Mouse (Mus musculus) hindbrain, embryonic 10.5 days (tissue): ENCODE results near the gene Olfr1392. TPM values are rescaled to one million over a fixed set of nuclear protein-coding genes. Genes with fewer than 3 reads are reported as not detected.
A peak's percentile ranks its signal among the peaks of the same experiment; 100 is the strongest.

Experiments used
- DNase-seq: peaks from one replicate; pipeline ENCODE4 v3.0.0-alpha.2; 2017; ENCODE audit warnings: low spot score
- H3K27ac ChIP-seq: fragments of 300-500 bp; sonication (generic); 2 replicates; pipeline ENCODE4 v1.5.1; 2016; ENCODE audit warnings: mild to moderate bottlenecking, moderate library complexity
- H3K27me3 ChIP-seq: fragments of 300-500 bp; sonication (generic); 2 replicates; pipeline ENCODE4 v1.6.1; 2016; ENCODE audit warnings: mild to moderate bottlenecking; ENCODE audit not compliant: poor library complexity, insufficient read depth, severe bottlenecking
- H3K36me3 ChIP-seq: fragments of 300-500 bp; sonication (generic); 2 replicates; pipeline ENCODE4 v1.6.1; 2016; ENCODE audit warnings: mild to moderate bottlenecking, moderate library complexity
- H3K4me1 ChIP-seq: fragments of 300-500 bp; sonication (generic); replicated peaks from 2 replicates; pipeline ENCODE4 v1.6.1; 2016; ENCODE audit warnings: mild to moderate bottlenecking
- H3K4me3 ChIP-seq: fragments of 300-500 bp; sonication (generic); 2 replicates; pipeline ENCODE4 v1.5.1; 2016; ENCODE audit warnings: mild to moderate bottlenecking, moderate library complexity
- H3K9me3 ChIP-seq: fragments of 300-500 bp; sonication (generic); 2 replicates; pipeline ENCODE4 v1.6.1; 2016; ENCODE audit warnings: mild to moderate bottlenecking, moderate library complexity
- WGBS: fragments of 180-500 bp; shearing (Covaris S2); methylation state at CpG from one replicate; pipeline ENCODE4 v1.1.7; 2016; 5-methylcytosine and 5-hydroxymethylcytosine counted together
- polyA plus RNA-seq: library from polyadenylated mRNA; unstranded; fragments of >200 nt; fragmentation: Nextera tagmentation; extraction: Ambion mirVana; gene quantifications from 2 replicates; pipeline ENCODE4 v1.2.1, GENCODE M21; 2016

Gene Olfr1392
- polyA plus RNA-seq, 1 experiment from 2014 or later = 0.10 TPM

DNA sequence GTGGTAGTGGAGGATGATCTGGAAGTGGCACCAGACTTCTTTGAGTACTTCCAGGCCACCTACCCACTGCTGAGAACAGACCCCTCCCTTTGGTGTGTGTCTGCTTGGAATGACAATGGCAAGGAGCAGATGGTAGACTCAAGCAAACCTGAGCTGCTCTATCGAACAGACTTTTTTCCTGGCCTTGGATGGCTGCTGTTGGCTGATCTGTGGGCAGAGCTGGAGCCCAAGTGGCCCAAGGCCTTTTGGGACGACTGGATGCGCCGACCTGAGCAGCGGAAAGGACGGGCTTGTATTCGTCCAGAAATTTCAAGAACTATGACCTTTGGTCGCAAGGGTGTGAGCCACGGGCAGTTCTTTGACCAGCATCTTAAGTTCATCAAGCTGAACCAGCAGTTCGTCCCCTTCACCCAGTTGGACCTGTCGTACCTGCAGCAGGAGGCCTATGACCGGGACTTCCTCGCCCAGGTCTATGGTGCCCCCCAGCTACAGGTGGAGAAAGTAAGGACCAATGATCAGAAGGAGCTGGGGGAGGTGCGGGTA lies 23.7 kb upstream of the Olfr1392 start:
- H3K4me3 ChIP-seq = no peak overlapping the region
- H3K27ac ChIP-seq = no peak overlapping the region
- no peaks in the 10 kb centered on the region for H3K9me3 ChIP-seq
- no peak for DNase-seq
- H3K27me3 ChIP-seq = no peaks in the 10 kb centered on the region
- H3K36me3 ChIP-seq = peaks cover 55% of the 10 kb centered on the region
- H3K4me1 ChIP-seq = no peaks in the 10 kb centered on the region
- WGBS = 94% methylated on average over 14 of the region's 14 CpGs

DNA sequence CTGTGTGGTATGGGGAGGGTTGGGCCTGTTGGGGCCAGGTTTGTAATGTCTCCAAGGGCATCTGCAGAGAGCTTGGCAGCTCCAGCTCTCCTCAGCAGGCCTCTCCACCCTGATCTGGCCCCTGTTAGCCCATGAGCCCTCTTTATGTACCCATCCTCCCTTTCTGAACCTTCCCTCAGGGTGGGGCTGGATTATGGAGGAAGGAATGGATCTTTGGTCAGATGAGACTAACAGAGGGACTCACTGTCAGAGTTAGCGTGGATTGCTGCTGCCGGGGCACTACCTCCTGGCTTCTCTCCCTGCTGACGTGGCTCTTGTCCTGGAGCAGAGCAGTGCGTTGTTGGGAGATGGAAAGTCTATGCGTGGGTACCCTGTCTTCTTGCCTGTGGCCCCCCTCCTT lies 22.8 kb upstream of the Olfr1392 start:
- H3K4me3 ChIP-seq = no peak overlapping the region
- no peak overlapping the region for H3K27ac ChIP-seq
- H3K9me3 ChIP-seq = no peaks in the 10 kb centered on the region
- no peak for DNase-seq
- H3K36me3 ChIP-seq = peaks cover 47% of the 10 kb centered on the region
- H3K4me1 ChIP-seq = no peaks in the 10 kb centered on the region
- H3K27me3 ChIP-seq = no peaks in the 10 kb centered on the region
- WGBS = 88% methylated on average over 5 of the region's 5 CpGs

DNA sequence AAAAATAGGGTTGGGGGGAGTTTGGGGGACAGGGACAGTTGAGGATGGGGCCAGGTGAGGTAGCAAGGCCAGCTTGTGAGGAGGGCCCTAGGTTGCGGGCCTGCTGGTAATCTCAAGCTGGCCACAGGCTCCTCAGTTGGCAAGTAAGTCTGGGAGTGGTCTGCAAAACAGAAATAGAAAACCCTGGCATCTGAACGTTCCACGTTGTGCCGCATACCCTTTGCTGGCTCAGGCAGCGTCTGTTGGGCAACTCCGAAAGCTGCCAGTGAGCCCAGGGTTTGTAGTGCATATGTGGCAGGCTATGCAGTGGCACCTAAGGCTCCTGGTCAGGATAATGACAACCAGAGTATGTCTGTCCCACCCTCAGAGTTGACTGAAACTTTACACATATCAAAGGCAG lies 21.9 kb upstream of the Olfr1392 start:
- Histone ChIP-seq H3K36me3 (peaks cover 44% of the 10 kb centered on the region), H3K4me1 (no peaks in the 10 kb centered on the region), H3K27me3 (no peaks in the 10 kb centered on the region), H3K27ac (no peak overlapping the region), H3K9me3 (no peaks in the 10 kb centered on the region), H3K4me3 (no peak overlapping the region)
- no peak for DNase-seq
- WGBS = 91% methylated on average over 6 of the region's 6 CpGs

DNA sequence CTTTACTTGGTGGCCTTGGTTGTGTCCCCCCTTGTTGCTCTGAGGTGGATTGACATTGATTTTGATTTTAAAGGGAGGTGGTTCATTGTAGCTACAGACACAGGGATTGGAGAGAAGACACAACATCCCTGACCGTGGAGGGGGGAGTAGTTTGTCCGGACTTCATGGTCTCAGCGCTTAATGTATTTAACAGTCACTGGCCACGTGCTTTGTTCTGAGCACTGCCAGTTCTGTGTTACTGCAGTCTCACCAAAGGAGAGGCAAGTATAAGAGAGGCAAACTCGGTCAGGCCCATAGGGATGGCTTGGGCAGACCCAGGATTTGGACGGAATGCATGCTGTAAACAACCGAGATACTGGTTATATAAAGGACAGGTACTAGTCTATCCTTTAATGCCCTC lies 21.0 kb upstream of the Olfr1392 start:
- no peaks in the 10 kb centered on the region for H3K4me1 ChIP-seq
- no peaks in the 10 kb centered on the region for H3K9me3 ChIP-seq
- WGBS = 86% methylated on average over 7 of the region's 7 CpGs
- DNase-seq = no peak
- peaks cover 44% of the 10 kb centered on the region for H3K36me3 ChIP-seq
- H3K27ac ChIP-seq = no peak overlapping the region
- no peak overlapping the region for H3K4me3 ChIP-seq
- H3K27me3 ChIP-seq = no peaks in the 10 kb centered on the region

DNA sequence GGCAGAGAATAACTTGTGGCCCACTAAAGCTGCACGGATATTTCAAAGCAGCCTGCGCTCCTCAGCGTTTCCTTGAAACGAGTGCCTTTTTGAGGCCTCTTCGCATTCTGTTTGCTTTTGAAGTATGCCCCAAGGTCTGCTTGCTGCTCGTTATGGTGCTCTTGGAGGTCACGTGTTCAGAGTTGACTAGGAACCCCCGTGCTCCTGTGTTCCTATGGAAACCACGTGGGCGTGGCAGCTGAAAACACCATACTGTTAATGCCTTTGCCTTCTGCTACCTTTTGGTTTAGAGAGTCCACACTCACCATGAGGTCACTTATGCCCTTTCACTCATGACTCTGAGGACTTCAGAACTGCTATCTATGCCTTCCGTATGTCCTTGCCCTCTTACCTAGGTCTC lies 20.5 kb upstream of the Olfr1392 start:
- no peaks in the 10 kb centered on the region for H3K4me1 ChIP-seq
- no peak overlapping the region for H3K27ac ChIP-seq
- H3K27me3 ChIP-seq = no peaks in the 10 kb centered on the region
- H3K36me3 ChIP-seq = peaks cover 41% of the 10 kb centered on the region
- 85% methylated on average over 11 of the region's 11 CpGs for WGBS
- H3K9me3 ChIP-seq = no peaks in the 10 kb centered on the region
- no peak for DNase-seq
- no peak overlapping the region for H3K4me3 ChIP-seq

DNA sequence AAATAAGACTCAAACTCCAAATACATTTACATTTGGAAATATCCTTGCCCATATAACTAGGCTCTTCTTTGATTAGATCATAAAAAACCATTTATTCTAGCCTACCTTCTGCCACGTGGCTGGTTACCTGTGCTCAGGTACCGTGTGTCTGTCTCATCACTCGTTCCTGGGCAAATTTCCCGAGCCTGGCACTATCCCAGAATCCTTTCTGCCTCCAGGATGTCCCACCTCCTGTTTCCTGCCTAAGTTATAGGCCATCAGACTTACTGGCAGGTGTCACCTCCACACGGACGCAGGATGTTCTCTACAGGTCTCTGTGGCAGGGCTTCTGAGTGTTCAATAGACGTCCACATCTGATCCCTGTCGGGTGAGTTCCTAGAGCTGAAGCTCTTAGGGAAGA lies 20.0 kb upstream of the Olfr1392 start:
- Histone ChIP-seq H3K27ac (no peak overlapping the region), H3K4me1 (no peaks in the 10 kb centered on the region), H3K27me3 (no peaks in the 10 kb centered on the region), H3K9me3 (no peaks in the 10 kb centered on the region), H3K36me3 (peaks cover 37% of the 10 kb centered on the region), H3K4me3 (no peak overlapping the region)
- DNase-seq = no peak
- 86% methylated on average over 8 of the region's 8 CpGs for WGBS

DNA sequence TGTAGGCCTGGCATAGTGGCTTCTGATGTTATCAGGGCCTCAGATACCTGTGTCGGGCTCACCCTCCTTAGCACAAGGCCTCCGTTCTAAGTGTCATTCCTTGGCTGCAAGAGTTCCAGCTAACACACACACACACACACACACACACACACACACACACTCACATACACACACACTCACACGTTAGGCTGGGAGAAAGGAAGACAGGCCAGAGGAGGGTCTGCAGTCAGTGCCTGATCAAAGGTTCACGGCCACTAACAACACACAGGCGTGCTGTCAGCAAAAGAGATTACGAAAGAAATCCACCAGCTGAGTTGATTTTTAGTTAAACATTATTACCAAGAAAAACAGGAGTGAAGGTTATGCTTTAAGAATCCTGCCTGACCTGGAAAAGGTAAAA lies 18.4 kb upstream of the Olfr1392 start:
- 96% methylated on average over 6 of the region's 6 CpGs for WGBS
- Histone ChIP-seq H3K4me3 (no peak overlapping the region), H3K27me3 (no peaks in the 10 kb centered on the region), H3K36me3 (peaks cover 21% of the 10 kb centered on the region), H3K4me1 (no peaks in the 10 kb centered on the region), H3K27ac (no peak overlapping the region), H3K9me3 (no peaks in the 10 kb centered on the region)
- no peak for DNase-seq

DNA sequence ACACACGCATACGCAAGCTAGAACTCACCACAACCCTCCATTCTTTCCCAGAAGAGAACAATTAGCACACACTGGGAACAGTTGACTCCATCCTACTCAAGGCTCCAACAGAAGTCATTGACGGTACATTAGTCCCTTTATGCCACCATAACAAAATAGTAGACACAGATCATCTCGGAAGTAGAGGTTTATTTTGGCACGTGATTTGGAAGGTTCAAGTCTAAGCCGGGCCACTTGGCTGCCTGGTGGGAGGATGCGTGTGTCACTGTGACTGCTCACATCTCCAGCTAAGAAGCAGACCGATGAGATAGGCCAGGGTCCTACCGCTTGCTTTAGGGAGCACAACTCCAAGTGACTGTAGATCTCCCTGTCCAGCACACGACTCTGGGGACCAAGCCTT lies 17.8 kb upstream of the Olfr1392 start:
- WGBS = 90% methylated on average over 10 of the region's 10 CpGs
- H3K36me3 ChIP-seq = peaks cover 15% of the 10 kb centered on the region
- no peak for DNase-seq

DNA sequence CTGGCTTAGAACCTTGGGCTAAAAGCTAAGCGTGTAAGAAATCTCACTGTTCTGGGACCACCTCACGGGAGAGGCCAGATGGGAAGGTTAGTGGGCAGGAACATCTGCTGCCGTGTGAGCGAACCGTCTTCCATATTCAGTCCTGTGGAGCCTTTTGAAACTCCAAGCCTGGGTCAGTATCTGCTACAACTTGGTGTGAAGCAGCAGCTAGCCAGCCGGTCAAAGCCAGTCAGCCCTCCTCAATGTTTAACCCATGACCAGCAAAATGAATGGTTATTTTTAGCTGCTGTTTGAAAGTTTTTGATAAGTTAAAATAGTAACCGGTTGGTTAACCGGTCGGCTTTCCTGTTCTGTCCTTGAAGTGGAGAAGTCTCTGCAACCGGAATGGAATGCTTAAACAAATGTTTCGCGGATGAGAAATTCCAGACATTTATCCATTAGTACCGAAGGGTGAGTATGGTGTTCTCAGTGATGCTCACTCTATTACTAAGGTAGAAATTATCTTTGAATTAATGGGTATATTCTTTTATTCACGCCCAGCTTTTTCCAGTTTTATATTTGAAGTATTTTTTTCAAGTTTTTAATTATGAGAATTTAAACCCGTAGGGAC lies 17.0 kb upstream of the Olfr1392 start:
- no peak overlapping the region for H3K27ac ChIP-seq
- DNase-seq = no peak
- H3K9me3 ChIP-seq = no peaks in the 10 kb centered on the region
- H3K27me3 ChIP-seq = no peaks in the 10 kb centered on the region
- no peak overlapping the region for H3K4me3 ChIP-seq
- whole genome bisulfite sequencing = 90% methylated on average over 15 of the region's 15 CpGs
- H3K4me1 ChIP-seq = no peaks in the 10 kb centered on the region
- peaks cover 7% of the 10 kb centered on the region; the same call in 1 of the 2 replicates for H3K36me3 ChIP-seq

More for the DNA sequence above, 17.8 kb upstream of the Olfr1392 start:
- H3K4me3 ChIP-seq = no peak overlapping the region
- H3K4me1 ChIP-seq = no peaks in the 10 kb centered on the region
- no peaks in the 10 kb centered on the region for H3K9me3 ChIP-seq
- H3K27ac ChIP-seq = no peak overlapping the region
- H3K27me3 ChIP-seq = no peaks in the 10 kb centered on the region

DNA sequence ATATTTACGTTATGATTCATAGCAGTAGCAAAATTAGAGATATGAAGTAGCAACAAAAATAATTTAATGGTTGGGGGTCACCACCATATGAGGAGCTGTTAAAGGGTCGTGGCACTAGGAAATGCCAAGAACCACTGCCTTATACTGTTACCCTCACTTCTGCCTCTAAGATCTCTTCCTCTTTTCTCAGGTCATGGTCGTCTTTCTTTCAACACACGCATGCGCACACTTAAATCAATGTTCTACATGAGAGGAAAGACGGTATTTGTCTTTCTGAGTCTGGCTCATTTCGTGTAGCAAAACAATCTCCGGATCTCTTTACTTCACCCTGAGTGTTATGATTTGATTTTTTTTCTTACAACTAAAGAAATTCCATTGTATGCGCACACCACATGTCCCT lies 15.3 kb upstream of the Olfr1392 start:
- DNase-seq = no peak
- no peaks in the 10 kb centered on the region for H3K9me3 ChIP-seq
- no peaks in the 10 kb centered on the region for H3K27me3 ChIP-seq
- H3K4me1 ChIP-seq = no peaks in the 10 kb centered on the region
- no peak overlapping the region for H3K4me3 ChIP-seq
- H3K36me3 ChIP-seq = no peaks in the 10 kb centered on the region
- no peak overlapping the region for H3K27ac ChIP-seq
- WGBS = 94% methylated on average over 9 of the region's 9 CpGs

DNA sequence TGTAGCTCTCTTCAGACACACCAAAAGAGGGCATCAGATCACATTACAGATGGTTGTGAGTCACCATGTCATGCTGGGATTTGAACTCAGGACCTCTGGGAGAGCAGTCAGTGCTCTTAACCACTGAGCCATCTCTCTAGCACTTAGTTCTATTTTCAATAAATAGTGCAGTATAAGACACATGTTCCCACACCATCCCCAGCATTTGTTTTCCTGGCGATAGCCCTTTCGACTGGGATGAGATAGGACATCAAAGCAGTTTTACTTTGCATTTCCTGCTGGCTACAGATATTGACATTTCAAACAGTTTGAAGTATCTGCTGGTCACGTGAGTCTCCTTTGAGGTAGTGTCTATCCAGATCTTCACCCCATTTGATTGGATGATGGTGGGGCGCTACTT lies 14.7 kb upstream of the Olfr1392 start:
- no peaks in the 10 kb centered on the region for H3K27me3 ChIP-seq
- H3K9me3 ChIP-seq = no peaks in the 10 kb centered on the region
- DNase-seq = no peak
- 92% methylated on average over 4 of the region's 4 CpGs for WGBS
- H3K4me1 ChIP-seq = no peaks in the 10 kb centered on the region
- no peak overlapping the region for H3K4me3 ChIP-seq
- H3K36me3 ChIP-seq = no peaks in the 10 kb centered on the region
- H3K27ac ChIP-seq = no peak overlapping the region

DNA sequence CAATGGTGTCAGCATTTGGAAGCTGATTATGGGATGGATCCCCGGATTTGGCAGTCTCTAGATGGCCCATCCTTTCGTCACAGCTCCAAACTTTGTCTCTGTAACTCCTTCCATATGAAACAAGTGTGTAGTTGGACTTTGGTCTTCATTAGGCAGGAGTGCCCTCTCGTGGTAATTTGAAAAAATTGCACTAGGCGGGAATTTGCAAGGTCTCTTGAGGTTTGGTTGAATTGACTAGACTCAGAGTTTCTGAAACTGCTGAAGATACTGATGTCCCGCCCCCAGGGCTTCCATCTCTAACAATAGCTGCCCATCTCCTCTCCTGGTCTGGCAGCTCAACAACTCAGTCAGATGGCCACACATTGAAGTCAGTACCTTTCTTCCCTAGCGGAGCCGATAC lies 13.7 kb upstream of the Olfr1392 start:
- Histone ChIP-seq H3K27ac (no peak overlapping the region), H3K4me1 (no peaks in the 10 kb centered on the region)
- 31% methylated on average over 7 of the region's 7 CpGs for WGBS

DNA sequence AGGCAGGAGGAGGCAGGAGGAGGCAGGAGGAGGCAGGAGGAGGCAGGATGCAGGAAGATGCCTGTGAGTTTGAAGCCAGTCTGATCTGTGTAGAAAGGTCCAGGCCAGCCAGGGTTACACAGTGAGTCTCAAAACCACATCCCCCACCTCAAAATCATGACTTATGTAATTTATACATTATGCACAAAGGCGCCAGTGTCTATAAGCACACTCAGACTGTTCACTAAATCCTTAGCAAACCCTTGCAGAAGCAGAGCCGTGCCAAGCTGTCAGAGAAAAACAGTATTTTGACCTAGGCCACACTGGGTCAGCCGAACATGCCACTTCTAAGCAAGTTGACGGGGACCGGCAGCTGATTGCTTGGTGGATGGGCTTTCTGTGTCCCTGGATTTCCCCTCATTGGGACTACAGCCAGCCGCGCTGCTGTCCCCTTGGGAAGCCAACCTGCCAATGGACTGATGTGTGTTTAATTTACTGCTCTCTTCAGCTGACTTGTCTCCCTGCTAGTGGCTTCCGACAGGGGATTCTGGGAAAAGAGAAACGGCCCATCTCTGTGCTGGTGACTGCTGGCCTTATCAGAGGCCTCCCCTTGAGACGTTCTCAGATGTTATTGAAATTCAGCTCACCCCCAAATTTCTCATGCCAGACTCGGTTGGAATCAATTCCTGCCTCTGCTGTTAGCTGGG lies 11.1 kb upstream of the Olfr1392 start:
- WGBS = 74% methylated on average over 11 of the region's 11 CpGs
- Histone ChIP-seq H3K9me3 (no peaks in the 10 kb centered on the region), H3K27ac (no peak overlapping the region), H3K4me1 (no peaks in the 10 kb centered on the region), H3K27me3 (no peaks in the 10 kb centered on the region), H3K36me3 (no peaks in the 10 kb centered on the region), H3K4me3 (no peak overlapping the region)
- no peak for DNase-seq

More for the DNA sequence above, 13.7 kb upstream of the Olfr1392 start:
- peak; percentile 42 for DNase-seq
- Histone ChIP-seq H3K9me3 (no peaks in the 10 kb centered on the region), H3K4me3 (no peak overlapping the region), H3K36me3 (no peaks in the 10 kb centered on the region), H3K27me3 (no peaks in the 10 kb centered on the region)
